In genomic region chr1:90557140-90557539, GRCm38 (mm10) we compare ENCODE assay signal across 12 mouse cellular contexts. TPM values are rescaled to one million over a fixed set of nuclear protein-coding genes. Genes with fewer than 3 reads are reported as not detected.
DNase-seq lines count a peak whose midpoint lies in the region; ATAC-seq and TF ChIP-seq lines count a peak whose summit lies in the region.
"Had no signal": no experiment of that assay in that cellular context is flagged by ENCODE, and none has a peak within 500 bp of the region (broad histone marks: within the 10 kb centered on the region; RNA-seq: fewer than 3 reads in every experiment).

No protein-coding gene starts in this region.

- no peaks in the 10 kb centered on the region for H3K36me3 ChIP-seq in heart, postnatal 0 days (replicated peaks; ENCODE audit: control insufficient read depth, insufficient read depth, low read length)
- H3K36me3 ChIP-seq in lung, postnatal 0 days (ENCODE audit: insufficient read depth, low read length) = no peaks in the 10 kb centered on the region
- H3K36me3 ChIP-seq in limb, embryonic 10.5 days = no peaks in the 10 kb centered on the region
- H3K36me3 ChIP-seq: liver, embryonic 15.5 days had no signal

- no peak overlapping the region for H3K4me2 ChIP-seq in heart, postnatal 0 days (ENCODE audit: low read depth, low read length)
- no peak overlapping the region for H3K4me2 ChIP-seq in lung, postnatal 0 days (replicated peaks; ENCODE audit: low read depth, low read length)
- H3K4me2 ChIP-seq: hindbrain, embryonic 14.5 days; liver, embryonic 15.5 days had no signal

- WGBS in heart, postnatal 0 days = 89% methylated on average over 1 of the region's 1 CpGs
- WGBS in lung, postnatal 0 days = 70% methylated on average over 1 of the region's 1 CpGs
- WGBS in lung, adult 2 months = 90% methylated on average over 1 of the region's 1 CpGs
- WGBS in limb, embryonic 10.5 days = 80% methylated on average over 1 of the region's 1 CpGs

- no peak overlapping the region for H3K27ac ChIP-seq in heart, postnatal 0 days (ENCODE audit: low read depth)
- no peak overlapping the region for H3K27ac ChIP-seq in lung, postnatal 0 days (ENCODE audit: low read length)
- no peak overlapping the region for H3K27ac ChIP-seq in limb, embryonic 10.5 days
- H3K27ac ChIP-seq: hindbrain, embryonic 14.5 days; liver, embryonic 15.5 days had no signal

- TF ChIP-seq CTCF in heart, postnatal 0 days (IDR thresholded peaks at IDR 0.05; ENCODE audit: low read depth) = peak; percentile 39
- TF ChIP-seq CTCF in lung, postnatal 0 days (IDR thresholded peaks at IDR 0.05) = peak; percentile 61
- TF ChIP-seq CTCF in lung, adult 2 months (IDR thresholded peaks at IDR 0.05; ENCODE audit: insufficient read depth, low read length) = no peak

- H3K9ac ChIP-seq in heart, postnatal 0 days (replicated peaks; ENCODE audit: low read depth, low read length) = no peak overlapping the region
- no peak overlapping the region for H3K9ac ChIP-seq in lung, postnatal 0 days (replicated peaks; ENCODE audit: low read depth)
- H3K9ac ChIP-seq: hindbrain, embryonic 14.5 days; liver, embryonic 15.5 days had no signal

- H3K9me3 ChIP-seq in heart, postnatal 0 days (replicated peaks; ENCODE audit: control insufficient read depth, low read length) = peaks cover 4% of the 10 kb centered on the region
- H3K9me3 ChIP-seq in lung, postnatal 0 days (ENCODE audit: low read length) = no peaks in the 10 kb centered on the region
- H3K9me3 ChIP-seq in limb, embryonic 10.5 days (replicated peaks) = no peaks in the 10 kb centered on the region
- H3K9me3 ChIP-seq: liver, embryonic 15.5 days had no signal

- no peak for ATAC-seq in heart, postnatal 0 days (ENCODE audit: insufficient read depth, low read depth)
- no peak for ATAC-seq in lung, postnatal 0 days
- no peak for ATAC-seq in inflammation-experienced regulatory T-cells, adult 6 months

- no peak for TF ChIP-seq EP300 in heart, postnatal 0 days (IDR thresholded peaks at IDR 0.05; ENCODE audit: low read depth)
- TF ChIP-seq EP300 in lung, postnatal 0 days (IDR thresholded peaks at IDR 0.05) = no peak

- no peaks in the 10 kb centered on the region for H3K27me3 ChIP-seq in heart, postnatal 0 days (ENCODE audit: control insufficient read depth, insufficient read depth, low read length)
- no peaks in the 10 kb centered on the region for H3K27me3 ChIP-seq in lung, postnatal 0 days (replicated peaks; ENCODE audit: insufficient read depth, low read length)
- no peaks in the 10 kb centered on the region for H3K27me3 ChIP-seq in limb, embryonic 10.5 days (ENCODE audit: low read depth, poor library complexity, severe bottlenecking)
- H3K27me3 ChIP-seq: liver, embryonic 15.5 days had no signal

- DNase-seq in heart, postnatal 0 days (ENCODE audit: low spot score) = no peak
- no peak for DNase-seq in heart, adult 8-10 months (ENCODE audit: low spot score)
- DNase-seq in lung, postnatal 0 days (ENCODE audit: low spot score) = peak; percentile 5
- DNase-seq in lung, adult 2 months = no peak
- peak; percentile 66 for DNase-seq in ES-CJ7 (ENCODE audit: low read depth, low spot score)
- DNase-seq in limb, embryonic 10.5 days (ENCODE audit: low spot score) = peak; percentile 45
- DNase-seq in layer of hippocampus, adult 9-11 months = no peak
- DNase-seq: adrenal gland, postnatal 25 days; cerebellum, postnatal 36 days had no signal

- no peaks in the 10 kb centered on the region for H3K4me1 ChIP-seq in heart, postnatal 0 days (ENCODE audit: control insufficient read depth, insufficient read depth)
- no peaks in the 10 kb centered on the region for H3K4me1 ChIP-seq in lung, postnatal 0 days (ENCODE audit: insufficient read depth, low read depth, low read length)
- no peaks in the 10 kb centered on the region for H3K4me1 ChIP-seq in lung, adult 2 months (ENCODE audit: control insufficient read depth, insufficient read depth, low read length)
- peaks cover 24% of the 10 kb centered on the region for H3K4me1 ChIP-seq in limb, embryonic 10.5 days
- H3K4me1 ChIP-seq: liver, embryonic 15.5 days had no signal

- no peak for TF ChIP-seq POLR2A in lung, adult 2 months (IDR thresholded peaks at IDR 0.05; ENCODE audit: borderline replicate concordance, extremely low read depth, low read depth, low read length)

- H3K4me3 ChIP-seq in heart, postnatal 0 days (ENCODE audit: low read depth, low read length) = no peak overlapping the region
- no peak overlapping the region for H3K4me3 ChIP-seq in lung, postnatal 0 days (ENCODE audit: low read depth, low read length)
- no peak overlapping the region for H3K4me3 ChIP-seq in lung, adult 2 months (replicated peaks; ENCODE audit: extremely low read depth, low read depth, low read length)
- no peak overlapping the region for H3K4me3 ChIP-seq in limb, embryonic 10.5 days
- H3K4me3 ChIP-seq: liver, embryonic 15.5 days had no signal

RNA-seq across cellular contexts. Expression of gene Cops8, which starts 45.6 kb away (rescaled TPM):
- 63.7 and 140 TPM in 2 replicates for total RNA-seq in heart, postnatal 0 days (2014; rRNA removed; ENCODE audit: low replicate concordance)
- polyA plus RNA-seq in heart, postnatal 0 days (2015; fragmentation: Nextera tagmentation; extraction: Ambion mirVana) = 91.4 and 99.8 TPM in 2 replicates
- 100 to 1,000 TPM in 3 of 4 experiments, 10 to 100 TPM in 1; 94.8 to 119 (median 109) TPM for total RNA-seq in heart, adult 8-10 months (2022)
- 79.7 and 93.3 TPM in 2 replicates for polyA plus RNA-seq in lung, postnatal 0 days (2015; fragmentation: Nextera tagmentation; extraction: Ambion mirVana)
- 39.8 and 58.0 TPM in 2 replicates for polyA plus RNA-seq in lung, adult 2 months (2012; rRNA removed)
- polyA plus RNA-seq in limb, embryonic 10.5 days (2016; fragmentation: Nextera tagmentation; extraction: Ambion mirVana) = 206 and 213 TPM in 2 replicates
- 100 to 1,000 TPM; 103 to 141 (median 123) TPM for polyA plus RNA-seq in inflammation-experienced regulatory T-cells, adult 6 months (2017; shearing (Covaris generic))

Comparison
In these comparisons a context has a peak if more than half of its experiments do, and no peak if none do; other contexts are left out.
1. DNase-seq: peak in lung, postnatal 0 days (single experiment), ES-CJ7 (single experiment) and limb, embryonic 10.5 days (single experiment); none in heart, postnatal 0 days (single experiment), heart, adult 8-10 months (single experiment), lung, adult 2 months (single experiment) and layer of hippocampus, adult 9-11 months (single experiment).